Mouse (Mus musculus): ENCODE data around the gene 9230104L09Rik.

- TF ChIP-seq TAL1 (conservative IDR thresholded peaks at IDR 0.05; ENCODE audit: low read depth, low read length) = no peak
- no peak for TF ChIP-seq CTCF (IDR thresholded peaks at IDR 0.05; ENCODE audit: low read depth, low read length)
- TF ChIP-seq POLR2AphosphoS5 (IDR thresholded peaks at IDR 0.05; ENCODE audit: insufficient replicate concordance, low read depth, low read length) = no peak
- no peak for TF ChIP-seq GATA1 (IDR thresholded peaks at IDR 0.05; ENCODE audit: borderline replicate concordance, low read length)
These were observed 58.1 kb downstream of the 9230104L09Rik start for GRCm38 (mm10) chr2:148806696-148807095.
